Mouse (Mus musculus): ENCODE data around the gene Nedd9.

Gene Nedd9

DNA sequence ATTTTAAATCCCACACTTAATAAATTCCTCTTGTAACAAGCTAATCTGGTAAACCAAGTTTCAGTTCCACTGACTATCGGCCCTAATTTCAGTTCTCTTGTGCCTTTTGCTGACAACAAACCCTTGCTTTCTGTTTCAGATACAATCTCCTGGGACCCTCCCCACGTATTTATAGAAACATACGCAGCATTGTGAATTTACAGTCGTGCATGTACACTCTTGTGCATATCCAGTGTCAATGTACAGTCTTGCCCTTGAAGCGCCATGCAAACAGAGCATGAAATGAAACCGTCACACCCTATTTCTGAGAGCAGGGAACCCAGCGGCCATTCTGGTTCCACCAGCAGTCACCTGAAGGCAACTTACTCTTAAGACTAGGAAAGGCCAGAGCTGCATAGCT is 4.4 kb upstream of the Nedd9 start:
- DNase-seq (ENCODE audit: low spot score): no peak

DNA sequence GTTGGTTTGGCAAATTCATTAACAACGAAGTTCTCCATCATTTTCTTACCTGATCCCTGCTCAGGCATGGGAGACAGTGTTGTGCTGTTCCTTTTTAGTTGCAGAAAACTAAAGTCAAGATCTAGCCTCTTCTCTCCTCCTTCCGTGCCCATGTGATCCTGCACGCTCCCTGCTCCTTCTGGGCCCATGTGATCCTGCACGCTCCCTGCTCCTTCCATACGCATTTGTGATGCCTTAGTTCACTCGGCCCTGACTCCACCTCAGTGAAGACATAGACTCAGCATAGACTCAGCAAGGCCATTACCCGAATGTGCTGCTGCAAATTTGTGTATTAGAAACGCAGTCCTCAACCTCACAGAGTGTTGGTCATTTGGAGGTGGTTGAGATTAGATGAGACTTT is 3.1 kb upstream of the Nedd9 start:
- no peak for DNase-seq (ENCODE audit: low spot score)

DNA sequence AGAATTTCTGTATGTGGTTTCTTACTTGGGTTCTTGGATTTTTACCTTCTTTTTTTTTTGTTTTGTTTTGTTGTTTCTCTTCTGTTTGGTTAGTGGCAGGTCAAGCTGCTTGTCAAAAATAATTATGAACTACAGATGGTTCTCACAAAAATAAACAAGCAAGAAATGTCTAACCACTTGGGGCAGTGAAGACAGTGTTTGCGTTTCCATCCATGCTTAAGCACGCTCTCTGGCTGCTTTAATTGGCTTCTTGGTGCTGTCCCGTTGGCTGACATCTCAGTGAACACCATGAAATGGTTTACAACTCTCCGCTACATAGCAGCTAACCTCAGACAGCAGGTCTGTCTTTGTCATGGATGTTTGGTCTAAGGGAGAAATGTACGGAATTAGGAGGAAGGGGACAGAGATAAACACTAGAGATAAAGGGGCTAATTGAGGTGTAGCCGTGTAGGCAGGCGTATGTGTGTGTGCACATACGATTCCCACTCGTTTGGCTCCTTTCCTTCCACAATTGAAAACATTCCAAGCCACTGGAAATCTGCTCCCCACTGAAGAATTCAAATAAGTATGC is 2.6 kb upstream of the Nedd9 start:
- no peak for DNase-seq (ENCODE audit: low spot score)

DNA sequence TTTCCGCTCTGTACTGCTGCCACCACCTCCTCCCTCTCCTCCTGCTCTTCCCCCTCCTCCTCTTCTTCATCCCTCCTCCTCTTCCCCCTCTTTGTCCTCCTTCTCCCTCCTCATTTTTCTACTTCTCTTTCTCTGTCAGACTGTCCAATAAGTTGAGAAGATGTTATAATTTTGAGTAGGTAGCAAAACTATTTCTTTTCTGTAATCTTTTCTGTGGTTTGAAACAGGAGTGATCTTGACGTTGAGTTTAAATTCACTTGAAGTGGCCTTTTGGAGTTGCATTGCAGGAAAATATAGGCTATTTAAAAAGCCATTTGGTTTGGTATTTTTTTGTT is 214 bp upstream of the Nedd9 start:
- DNase-seq (ENCODE audit: low spot score): no peak

DNA sequence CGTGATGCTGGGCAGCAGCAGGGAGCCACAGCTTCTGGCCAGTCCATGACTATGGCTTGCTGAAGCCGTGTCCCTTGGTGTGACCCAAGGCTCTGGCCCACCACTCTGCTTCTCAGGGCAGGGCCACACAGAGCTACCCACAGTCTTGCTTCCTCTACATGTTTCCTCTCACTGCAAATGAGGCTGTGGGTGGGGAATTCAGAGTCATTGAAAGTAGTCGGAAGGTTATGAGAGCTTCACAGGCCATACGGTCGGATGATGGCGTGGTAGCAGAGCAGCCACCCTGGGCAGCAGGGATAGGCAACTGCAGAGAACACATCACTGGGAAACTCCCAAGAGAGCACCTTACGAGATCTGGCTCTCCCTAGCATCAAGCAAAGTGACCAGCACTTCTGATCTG is 3.2 kb downstream of the Nedd9 start:
- DNase-seq (ENCODE audit: low spot score): no peak

DNA sequence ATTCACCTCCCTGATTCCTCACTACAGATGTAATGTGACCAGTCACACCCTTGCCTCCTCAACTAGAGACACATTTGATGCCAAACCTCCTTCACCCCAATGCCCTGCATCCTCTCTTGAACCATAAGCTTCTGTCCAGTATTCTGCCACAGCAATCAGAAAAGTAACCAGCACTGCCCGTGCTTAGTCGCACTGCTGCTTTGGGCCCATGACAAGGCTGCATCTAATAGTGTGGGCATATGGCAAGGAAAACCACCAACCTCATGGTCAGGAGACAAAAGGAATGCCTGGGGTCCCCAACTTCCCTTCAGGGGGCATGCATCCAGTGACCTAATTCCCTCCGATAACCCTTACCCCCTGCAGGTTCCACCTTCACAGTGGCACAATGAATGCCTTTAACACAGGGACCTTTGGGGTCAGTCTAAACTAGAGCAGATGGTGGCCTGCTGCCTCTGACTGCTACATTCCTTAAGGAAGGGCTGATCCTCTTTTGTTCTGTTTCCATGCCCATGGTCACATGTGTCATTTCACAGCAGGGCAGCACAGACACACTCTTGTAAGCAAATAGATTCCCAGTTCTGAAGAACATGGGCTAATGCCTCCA is 4.7 kb downstream of the Nedd9 start:
- DNase-seq (ENCODE audit: low spot score): no peak

DNA sequence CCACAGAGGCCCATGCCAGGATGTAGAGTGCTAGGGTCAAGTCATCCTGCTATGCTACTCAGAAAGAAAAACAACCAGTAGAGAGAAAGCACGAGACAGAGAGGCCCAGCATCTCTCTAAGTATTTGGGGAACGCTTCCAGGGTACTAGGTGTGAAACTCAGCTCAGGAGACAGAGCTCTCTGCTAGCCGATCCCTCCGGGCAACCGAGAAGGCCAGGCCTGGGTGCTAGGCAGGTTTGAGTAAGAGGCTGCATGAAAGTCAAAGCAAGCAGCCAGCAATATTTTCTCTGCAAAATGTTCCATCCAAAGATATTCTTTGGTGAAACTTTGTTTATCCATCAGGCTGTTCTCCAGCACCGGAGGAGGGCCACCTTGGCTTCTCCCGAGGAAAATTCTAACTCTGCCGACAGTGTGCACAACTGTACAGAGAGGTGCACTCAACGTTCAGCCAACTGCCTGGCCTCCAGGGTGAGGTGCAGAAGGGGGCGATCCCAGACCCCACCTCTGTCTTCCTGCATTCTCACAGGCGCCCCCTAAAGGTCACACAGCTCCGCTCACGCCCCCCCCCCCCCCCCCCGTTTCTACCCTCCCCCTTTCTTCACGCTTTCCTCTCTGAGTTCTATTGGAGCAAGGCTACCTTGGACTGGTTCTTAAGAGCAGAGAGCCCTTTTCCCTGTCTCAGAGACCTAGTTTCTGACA is 7.3 kb downstream of the Nedd9 start:
- DNase-seq (ENCODE audit: low spot score): no peak

DNA sequence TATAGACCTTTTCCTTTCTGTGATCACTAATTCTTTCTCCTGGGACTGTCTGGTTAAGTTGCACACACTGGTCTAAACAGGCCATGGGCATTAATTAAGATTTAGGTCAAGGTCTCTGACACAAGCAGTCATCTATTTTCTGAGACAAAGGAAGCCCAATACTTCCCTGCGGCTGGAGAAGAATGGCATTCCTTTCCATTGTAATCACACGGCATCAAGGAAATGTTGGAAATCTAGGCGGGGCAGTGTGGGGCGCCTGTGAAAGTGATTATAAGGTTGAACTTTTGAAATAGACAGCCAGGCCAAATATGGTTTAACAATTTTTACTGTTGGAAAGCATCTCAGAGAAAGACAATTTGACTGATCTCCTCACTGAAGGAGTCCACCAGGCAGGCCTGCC is 10.9 kb downstream of the Nedd9 start:
- no peak for DNase-seq (ENCODE audit: low spot score)

DNA sequence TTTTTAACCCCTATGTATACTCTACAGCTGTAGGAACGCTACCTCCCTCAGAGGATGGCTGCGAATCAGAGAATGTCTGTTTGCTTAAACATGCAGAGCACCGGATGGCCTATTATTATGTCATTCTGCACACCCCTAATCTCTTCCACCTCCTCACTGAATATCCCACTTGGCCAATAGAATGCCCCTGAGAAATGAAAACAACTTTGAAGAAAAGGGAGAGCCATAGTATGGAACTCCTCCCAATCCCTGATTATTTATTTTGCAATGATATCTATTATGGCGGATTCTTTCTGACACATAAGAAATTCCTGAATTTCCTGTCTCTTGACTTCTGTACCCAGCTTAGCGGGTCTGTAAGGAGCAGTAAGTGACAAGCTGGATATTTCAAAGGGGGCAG is 12.8 kb downstream of the Nedd9 start:
- DNase-seq (ENCODE audit: low spot score): no peak

DNA sequence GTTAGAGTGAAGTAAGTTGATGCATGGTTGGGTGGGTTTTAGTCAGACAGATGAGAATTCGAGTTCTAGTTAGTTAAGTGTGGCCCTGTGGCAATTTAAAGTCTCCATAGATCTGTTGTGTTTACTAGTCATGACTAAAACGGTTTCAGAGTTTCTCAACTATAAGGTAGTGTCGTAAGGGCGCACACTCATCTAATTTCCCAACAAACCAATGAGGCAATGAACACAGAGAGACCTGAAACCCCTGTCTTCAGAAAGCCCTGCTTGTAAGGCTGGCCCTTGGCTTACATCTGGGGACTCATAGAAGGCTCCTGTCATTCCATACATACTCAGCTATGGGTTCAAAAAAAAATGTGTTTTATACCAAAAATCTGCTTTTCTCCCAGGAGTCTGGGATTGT is 13.7 kb downstream of the Nedd9 start:
- DNase-seq (ENCODE audit: low spot score): no peak

DNA sequence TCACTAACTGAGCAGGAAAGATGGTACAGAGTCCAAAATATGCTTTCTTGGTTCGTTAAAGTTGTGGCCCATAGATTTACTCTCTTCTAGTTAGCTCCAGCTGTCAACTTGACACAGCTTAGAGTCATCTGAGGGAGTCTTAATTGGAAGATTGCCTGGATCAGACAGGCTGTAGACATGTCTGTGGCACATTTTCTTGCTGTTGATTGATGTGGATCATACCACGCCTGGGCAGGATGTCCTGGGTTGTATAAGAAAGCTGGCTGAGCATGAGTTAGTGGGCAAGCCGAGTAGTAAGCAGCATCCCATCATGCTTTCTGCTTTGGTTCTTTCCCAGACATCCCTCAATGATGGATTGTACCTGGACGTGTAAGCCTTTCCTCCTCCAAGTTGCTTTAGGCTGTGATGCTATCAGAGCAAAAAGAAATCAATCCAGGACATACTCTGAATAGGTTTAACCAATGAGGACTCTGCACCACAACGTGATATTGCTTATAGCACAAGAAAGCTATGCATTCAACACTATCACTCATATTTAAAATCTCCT is 14.2 kb downstream of the Nedd9 start:
- DNase-seq (ENCODE audit: low spot score): no peak

DNA sequence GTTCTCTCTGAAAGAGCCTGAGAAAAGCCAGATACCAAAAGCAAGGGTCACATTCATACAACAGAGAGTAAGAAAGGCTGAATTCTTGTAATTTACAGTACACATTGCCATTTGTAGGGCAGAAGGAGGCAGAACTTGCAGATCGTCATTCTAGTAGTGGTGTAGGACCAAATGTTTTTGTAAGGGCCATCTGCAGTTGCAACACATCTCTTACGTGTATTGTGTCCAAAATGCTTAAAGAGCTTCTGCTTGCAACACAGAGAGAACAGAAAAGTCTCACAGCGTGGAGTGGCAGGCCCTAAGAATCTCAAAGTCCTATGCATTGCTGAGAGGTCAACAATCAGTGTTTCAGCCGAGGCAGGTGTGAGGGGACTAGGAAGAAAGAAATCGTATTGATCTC is 18.9 kb downstream of the Nedd9 start:
- no peak for DNase-seq (ENCODE audit: low spot score)

DNA sequence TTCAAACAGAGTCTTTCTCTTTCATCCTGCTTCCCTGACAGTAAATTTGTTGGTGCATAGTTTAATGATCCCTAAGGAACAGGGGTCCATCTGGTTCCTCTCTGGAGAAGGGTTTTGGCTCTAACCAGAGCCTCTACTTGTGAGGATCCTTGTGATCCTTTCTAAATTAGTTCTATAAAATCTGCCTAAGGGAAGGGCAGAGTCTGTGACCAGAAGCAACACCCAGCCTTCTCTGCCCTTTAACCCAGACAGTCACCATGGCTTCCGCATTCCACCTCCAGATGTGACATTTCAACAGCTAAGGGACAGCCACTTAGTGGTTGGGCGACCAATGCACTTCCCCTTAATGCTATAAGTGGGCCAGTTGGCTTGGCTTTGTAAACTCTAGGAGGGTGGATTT is 20.1 kb downstream of the Nedd9 start:
- peak; percentile 32 for DNase-seq (ENCODE audit: low spot score)

DNA sequence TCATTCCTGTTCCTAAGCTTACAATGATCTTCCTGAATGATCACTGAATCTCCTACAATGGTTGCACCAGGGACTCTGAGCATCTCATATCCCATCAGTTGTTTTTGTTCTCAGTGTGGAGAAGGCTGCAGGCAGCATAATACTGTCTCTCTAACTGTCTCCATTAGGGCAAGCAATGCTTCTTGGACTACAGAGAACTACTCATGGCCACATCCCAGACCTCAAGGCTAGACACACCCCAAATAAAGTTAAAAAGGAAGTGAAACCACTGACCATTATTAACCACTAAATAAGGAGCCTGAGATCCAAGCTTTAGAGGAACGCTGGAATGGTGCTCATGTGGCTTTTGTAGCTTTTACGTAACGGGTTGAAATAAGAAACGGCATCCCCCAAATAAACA is 20.5 kb downstream of the Nedd9 start:
- no peak for DNase-seq (ENCODE audit: low spot score)

DNA sequence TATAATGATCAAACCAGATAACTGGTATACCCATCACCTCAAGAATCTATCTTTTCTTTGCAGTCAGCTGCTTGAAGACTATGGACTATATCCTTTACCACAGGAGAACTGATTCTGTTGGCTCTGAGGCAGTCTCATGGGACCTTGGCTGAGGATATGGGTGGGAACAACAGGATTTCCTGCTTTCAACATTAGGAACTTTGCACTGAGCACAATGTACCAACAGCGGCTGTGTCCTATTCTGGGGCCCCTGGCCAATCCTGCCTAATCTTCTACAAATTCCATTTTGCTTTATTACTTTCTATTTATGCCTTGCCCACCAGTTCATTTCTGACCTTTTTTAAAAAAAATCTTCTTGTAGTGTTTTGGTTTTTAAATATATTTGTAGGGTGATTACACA is 21.0 kb downstream of the Nedd9 start:
- no peak for DNase-seq (ENCODE audit: low spot score)

DNA sequence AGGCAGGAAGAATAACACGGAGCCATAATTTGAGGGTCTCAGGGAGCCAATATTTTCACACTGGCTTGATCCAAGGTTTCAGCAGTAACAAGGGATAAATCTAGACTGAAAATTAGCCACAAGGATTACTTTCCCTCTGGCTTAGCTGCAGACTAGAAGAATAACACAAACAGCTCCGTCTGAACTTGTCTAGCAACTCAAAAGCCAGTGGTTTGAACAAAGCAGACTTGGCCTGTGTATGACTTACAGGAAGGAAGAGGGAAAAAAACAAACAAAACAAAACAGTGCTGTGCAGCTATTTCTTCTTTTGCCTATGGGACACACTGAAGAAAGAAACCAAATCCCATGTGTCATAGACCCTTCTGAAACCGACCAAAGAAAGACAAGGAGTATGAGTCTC is 25.7 kb downstream of the Nedd9 start:
- no peak for DNase-seq (ENCODE audit: low spot score)

DNA sequence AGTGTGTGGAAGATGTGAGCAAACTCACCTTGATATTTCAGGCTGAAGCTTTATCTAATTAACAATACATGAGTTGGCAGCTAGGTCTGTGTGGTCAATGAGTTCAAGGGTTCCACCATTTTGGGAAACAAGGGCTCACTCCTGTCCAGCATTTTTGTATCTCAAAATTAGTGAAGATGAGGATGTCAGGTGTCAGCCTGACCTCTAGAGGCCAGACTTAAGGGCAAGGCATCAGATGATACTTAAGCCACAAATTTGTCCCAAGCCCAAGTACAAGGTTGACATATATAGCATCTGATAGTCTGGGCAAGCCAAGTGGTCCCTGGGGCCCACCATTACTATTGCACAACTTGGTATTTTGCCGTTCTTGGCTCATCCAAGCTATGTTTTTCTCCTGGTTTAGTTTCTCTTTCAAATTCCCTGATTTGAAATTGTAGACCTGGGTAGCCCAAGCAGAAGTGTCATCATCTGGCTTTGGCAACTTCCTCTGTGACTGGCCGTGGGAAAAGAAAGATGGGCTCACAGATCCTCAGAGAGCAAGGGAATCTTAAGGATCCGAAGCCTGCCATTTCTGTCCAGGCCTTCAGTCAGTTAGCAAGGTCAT is 27.4 kb downstream of the Nedd9 start:
- DNase-seq (ENCODE audit: low spot score): no peak

DNA sequence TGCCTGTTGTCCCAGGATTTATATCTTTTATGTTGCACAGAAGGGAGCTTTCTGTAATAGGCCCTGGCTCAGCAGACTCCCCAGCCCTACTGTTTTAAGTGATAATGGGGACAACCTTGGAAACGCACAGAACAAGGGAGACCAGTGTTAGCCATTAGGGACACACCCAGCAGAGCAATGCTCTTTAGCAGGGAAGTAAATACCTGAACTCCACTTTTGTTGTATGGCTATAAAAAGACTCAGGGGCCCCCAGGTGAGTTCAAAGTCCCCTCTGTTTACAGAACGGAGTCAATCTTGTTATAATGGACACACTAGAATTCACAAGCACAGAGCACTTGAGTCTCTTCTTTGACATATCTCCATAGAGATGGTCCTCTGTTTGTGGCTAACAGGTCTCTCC is 28.5 kb downstream of the Nedd9 start:
- DNase-seq (ENCODE audit: low spot score): no peak

DNA sequence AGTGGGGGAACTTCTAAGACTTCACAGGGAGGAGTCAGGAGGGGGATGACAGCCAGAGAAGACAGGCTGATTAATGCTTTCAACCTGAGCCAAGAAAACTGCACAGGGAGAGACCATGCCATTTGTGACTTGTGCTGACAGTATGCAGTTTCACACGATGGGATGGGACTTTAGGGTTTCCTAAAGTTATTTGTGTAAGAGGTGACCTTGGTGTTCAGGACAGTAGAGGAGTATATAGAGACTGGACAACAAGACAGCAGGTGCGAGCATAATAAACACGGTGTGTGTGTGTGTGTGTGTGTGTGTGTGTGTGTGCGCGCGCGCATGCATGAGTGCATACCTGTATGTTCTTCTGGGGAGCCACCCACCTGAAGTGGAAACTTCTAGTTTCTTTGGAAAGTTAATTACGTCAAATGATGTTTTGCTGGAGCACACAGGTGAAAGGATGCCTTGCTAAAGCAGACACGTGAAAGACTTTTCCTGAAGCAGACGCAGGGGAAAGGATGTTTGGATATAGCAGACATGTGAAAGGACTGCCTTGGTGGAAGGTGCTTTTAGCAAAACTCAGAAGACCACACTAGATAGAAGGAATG is 29.3 kb downstream of the Nedd9 start:
- no peak for DNase-seq (ENCODE audit: low spot score)

DNA sequence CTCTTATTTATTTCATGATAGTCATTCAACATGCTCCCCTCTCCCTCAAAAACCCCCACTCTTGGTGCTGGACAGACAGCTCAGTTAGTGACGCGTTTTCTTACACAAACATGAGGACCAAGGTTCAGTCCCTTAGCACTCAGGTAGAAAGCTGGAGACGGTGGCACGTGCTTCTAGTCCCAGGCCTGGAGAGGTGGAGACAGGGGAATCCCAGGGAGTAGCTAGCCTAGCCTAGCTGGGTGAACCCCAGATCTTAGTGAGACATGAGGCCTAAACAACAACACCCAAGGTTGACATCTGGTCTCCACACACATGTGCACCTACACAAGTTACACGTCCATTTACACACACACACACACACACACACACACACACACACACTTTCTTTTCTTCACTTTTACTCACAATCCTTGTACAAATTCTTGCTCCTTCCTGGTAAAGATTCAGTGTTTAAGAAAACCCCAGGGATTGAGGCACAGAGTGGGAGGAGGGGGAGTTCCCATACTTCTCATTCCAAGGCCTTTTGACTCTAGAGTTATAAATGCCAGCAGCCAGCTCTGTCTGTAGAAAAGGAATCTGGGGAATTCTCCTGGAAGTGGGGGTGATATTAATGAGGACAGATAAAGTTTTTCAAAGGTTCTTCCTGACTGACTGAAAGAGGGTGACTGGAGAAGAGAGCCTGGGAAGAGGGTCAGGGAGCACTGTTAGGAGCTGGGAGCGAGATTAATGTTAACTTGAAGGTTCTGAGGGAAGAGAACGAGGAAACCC is 29.9 kb downstream of the Nedd9 start:
- DNase-seq (ENCODE audit: low spot score): no peak

DNA sequence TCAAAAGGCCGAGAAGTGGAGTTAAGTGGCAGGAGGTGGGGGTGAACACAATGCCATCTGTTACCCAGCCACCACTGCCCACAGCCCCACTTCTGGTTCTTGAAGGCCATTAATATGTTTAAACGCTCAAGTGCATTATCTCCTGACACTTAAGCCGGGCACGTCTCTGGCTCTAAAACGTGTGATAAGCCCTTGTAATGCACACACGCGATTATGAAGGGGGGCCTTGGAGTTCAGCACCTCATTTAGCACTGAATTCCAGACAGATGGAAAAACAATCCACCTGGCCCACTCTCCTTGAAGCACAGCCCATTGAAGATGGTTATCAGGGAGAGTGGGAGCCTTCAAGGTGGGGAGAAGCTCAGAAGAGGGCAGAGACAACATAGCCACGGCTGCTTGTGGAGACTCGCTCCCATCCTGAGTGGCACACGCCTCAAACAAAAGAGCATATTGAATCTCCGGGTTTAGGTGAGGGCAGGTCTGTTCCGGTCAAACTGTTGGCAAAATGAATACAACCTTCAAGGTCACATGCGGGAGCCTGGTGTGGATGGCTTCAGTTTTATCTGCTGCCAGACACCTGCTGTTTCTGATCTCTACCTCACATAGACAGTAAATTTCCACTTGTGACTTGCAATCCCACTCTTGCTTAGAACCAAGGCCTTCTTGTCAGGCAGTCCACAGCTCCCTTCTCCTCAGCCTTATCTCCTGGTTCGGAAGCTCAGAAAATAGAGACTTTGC is 30.7 kb downstream of the Nedd9 start:
- DNase-seq (ENCODE audit: low spot score): no peak
